Mouse (Mus musculus) cerebellum, adult 11-12 months (tissue): ENCODE measurements at regions not wholly inside any gene's neighbourhood (a gene's known extent, or its start where the extent isn't known, plus 50 kb on each side); places are given as distances from the start of the nearest gene placed in this dataset.

Experiments used
- DNase-seq: peaks from one replicate; pipeline ENCODE4 v3.0.0; 2022

- no peak for DNase-seq
Measured at GRCm38 (mm10) chr10:98584776-98585175, 329.4 kb upstream of the Atp2b1 start.

- no peak for DNase-seq
Measured at GRCm38 (mm10) chr10:98589726-98590125, 324.5 kb upstream of the Atp2b1 start.

- no peak for DNase-seq
Measured at GRCm38 (mm10) chr10:98592154-98592553, 322.1 kb upstream of the Atp2b1 start.

GRCm38 (mm10) chr10:98593910-98594309 is 320.3 kb upstream of the Atp2b1 start:
- DNase-seq = no peak

GRCm38 (mm10) chr10:98608221-98608941 is 305.8 kb upstream of the Atp2b1 start:
- no peak for DNase-seq

- DNase-seq = no peak
Measured at GRCm38 (mm10) chr10:98610708-98611107, 303.5 kb upstream of the Atp2b1 start.

- DNase-seq = no peak
Measured at GRCm38 (mm10) chr10:98611707-98612360, 302.4 kb upstream of the Atp2b1 start.

- DNase-seq = no peak
Measured at GRCm38 (mm10) chr10:98618736-98619525, 295.3 kb upstream of the Atp2b1 start.

GRCm38 (mm10) chr10:98624103-98624502 is 290.1 kb upstream of the Atp2b1 start:
- no peak for DNase-seq

- no peak for DNase-seq
Measured at GRCm38 (mm10) chr10:98624681-98625321, 289.4 kb upstream of the Atp2b1 start.

- no peak for DNase-seq
Measured at GRCm38 (mm10) chr10:98628191-98628590, 286.0 kb upstream of the Atp2b1 start.

- DNase-seq = no peak
Measured at GRCm38 (mm10) chr10:98629248-98629647, 285.0 kb upstream of the Atp2b1 start.

GRCm38 (mm10) chr10:98637759-98638611 is 276.2 kb upstream of the Atp2b1 start:
- DNase-seq = no peak

- DNase-seq = peak; percentile 70
Measured at GRCm38 (mm10) chr10:98645681-98646122, 268.5 kb upstream of the Atp2b1 start.

GRCm38 (mm10) chr10:98646311-98646999 is 267.8 kb upstream of the Atp2b1 start:
- DNase-seq = no peak

- no peak for DNase-seq
Measured at GRCm38 (mm10) chr10:98648710-98649245, 265.4 kb upstream of the Atp2b1 start.

GRCm38 (mm10) chr10:98650533-98650932 is 263.7 kb upstream of the Atp2b1 start:
- DNase-seq = no peak

GRCm38 (mm10) chr10:98651127-98651526 is 263.1 kb upstream of the Atp2b1 start:
- no peak for DNase-seq

GRCm38 (mm10) chr10:98651599-98651998 is 262.6 kb upstream of the Atp2b1 start:
- DNase-seq = no peak

- DNase-seq = no peak
Measured at GRCm38 (mm10) chr10:98652084-98652483, 262.1 kb upstream of the Atp2b1 start.

GRCm38 (mm10) chr10:98660747-98661146 is 253.5 kb upstream of the Atp2b1 start:
- DNase-seq = no peak
